Mouse (Mus musculus) embryonic fibroblast, embryonic 13.5 days (primary cell): ENCODE measurements around the gene Atp6v1fnb. TPM values are rescaled to one million over a fixed set of nuclear protein-coding genes. Genes with fewer than 3 reads are reported as not detected.

Source experiments
- H3K27ac ChIP-seq: 2 replicates; pipeline ENCODE4 v1.5.1; 2012; ENCODE audit warnings: low read length, control low read depth, inconsistent platforms; ENCODE audit not compliant: insufficient read depth
- H3K4me1 ChIP-seq: 2 replicates; pipeline ENCODE4 v1.6.1; 2011; ENCODE audit warnings: low read length; ENCODE audit not compliant: control insufficient read depth, insufficient read depth
- H3K4me3 ChIP-seq: 2 replicates; pipeline ENCODE4 v1.5.1; 2011; ENCODE audit warnings: mild to moderate bottlenecking, control low read depth, low read length; ENCODE audit not compliant: insufficient read depth
- CTCF ChIP-seq: IDR thresholded peaks from 2 replicates; pipeline ENCODE4 v1.5.1; 2011; ENCODE audit warnings: mild to moderate bottlenecking, control low read depth, low read length, moderate library complexity, borderline replicate concordance; ENCODE audit not compliant: insufficient read depth
- POLR2A ChIP-seq: IDR thresholded peaks from 2 replicates; pipeline ENCODE4 v1.6.1; 2011; ENCODE audit warnings: low read depth, mild to moderate bottlenecking, control low read depth, low read length, moderate library complexity
- polyA plus RNA-seq: library from polyadenylated mRNA; stranded (reverse); fragments of >200 nt; gene quantifications from 2 replicates; pipeline ENCODE4 v1.2.4, GENCODE M21; 2011; ENCODE audit warnings: low read depth; ENCODE audit not compliant: missing spikeins, insufficient read length

Gene Atp6v1fnb
- polyA plus RNA-seq, 1 experiment: not detected

GRCm38 (mm10) chr6:29517139-29517538 is 45.9 kb downstream of the Atp6v1fnb start:
- Histone ChIP-seq H3K27ac (no peak overlapping the region), H3K4me1 (no peaks in the 10 kb centered on the region), H3K4me3 (no peak overlapping the region)
- TF ChIP-seq CTCF: peak; percentile 88; the same call in 1 of the 2 replicates
- TF ChIP-seq POLR2A: no peak

GRCm38 (mm10) chr6:29522626-29523300 is 51.5 kb downstream of the Atp6v1fnb start:
- no peaks in the 10 kb centered on the region for H3K4me1 ChIP-seq
- no peak overlapping the region for H3K4me3 ChIP-seq
- H3K27ac ChIP-seq: no peak overlapping the region
- TF ChIP-seq CTCF: no peak
- no peak for TF ChIP-seq POLR2A

Other genes starting within 250 kb of the Atp6v1fnb start
- 25.3 and 27.6 TPM in 2 replicates for gene Hilpda, start 198.9 kb upstream of the Atp6v1fnb start, polyA plus RNA-seq
- not detected in 2 replicates for gene Fam71f2, start 191.8 kb upstream of the Atp6v1fnb start, polyA plus RNA-seq
- not detected in 2 replicates for gene Fam71f1, start 152.3 kb upstream of the Atp6v1fnb start, polyA plus RNA-seq
- 1,348 and 1,377 TPM in 2 replicates for gene Calu, start 123.4 kb upstream of the Atp6v1fnb start, polyA plus RNA-seq
- gene Opn1sw, start 83.0 kb upstream of the Atp6v1fnb start, polyA plus RNA-seq: 0.40 and 0.78 TPM in 2 replicates
- 25.1 and 26.7 TPM in 2 replicates for gene Ccdc136, start 75.1 kb upstream of the Atp6v1fnb start, polyA plus RNA-seq
- gene Flnc, start 38.2 kb upstream of the Atp6v1fnb start, polyA plus RNA-seq: 107 and 151 TPM in 2 replicates
- gene Atp6v1f, start 3.7 kb upstream of the Atp6v1fnb start, polyA plus RNA-seq: 131 and 136 TPM in 2 replicates
- 5.1 and 7.1 TPM in 2 replicates for gene Kcp, start 36.5 kb downstream of the Atp6v1fnb start, polyA plus RNA-seq
- 4.2 and 4.7 TPM in 2 replicates for gene Irf5, start 55.2 kb downstream of the Atp6v1fnb start, polyA plus RNA-seq
- 68.8 and 76.1 TPM in 2 replicates for gene Tnpo3, start 138.4 kb downstream of the Atp6v1fnb start, polyA plus RNA-seq
- 0.40 and 1.1 TPM in 2 replicates for gene Tspan33, start 222.8 kb downstream of the Atp6v1fnb start, polyA plus RNA-seq